In the genomic region with DNA sequence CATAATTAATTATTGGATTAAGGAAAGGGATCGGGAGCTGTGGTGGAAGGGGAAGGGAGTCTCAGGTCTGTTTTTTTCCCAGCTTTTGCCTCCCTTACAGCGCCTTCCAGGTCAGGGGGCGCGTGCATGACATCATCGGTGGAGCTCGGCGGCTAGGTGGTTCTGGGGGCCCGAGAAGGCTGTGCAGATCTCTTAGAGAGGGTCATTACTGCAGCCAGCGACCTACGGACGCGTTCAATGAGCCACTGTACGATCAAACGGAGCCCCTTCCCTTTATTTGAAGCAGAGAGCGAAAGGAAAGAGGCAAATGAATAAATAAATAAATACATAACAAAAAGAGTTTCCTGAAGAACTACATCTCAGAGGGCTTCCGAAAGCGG, we compare ENCODE assay signal across 8 mouse cellular contexts. TPM values are rescaled to one million over a fixed set of nuclear protein-coding genes. Genes with fewer than 3 reads are reported as not detected.
DNase-seq lines count a peak whose midpoint lies in the region; ATAC-seq and TF ChIP-seq lines count a peak whose summit lies in the region.

No protein-coding gene starts in this region.

- no peaks in the 10 kb centered on the region for H3K79me2 ChIP-seq in liver, adult 2 months (ENCODE audit: control insufficient read depth, insufficient read depth, low read length)

- H3K4me2 ChIP-seq in heart, embryonic 16.5 days (ENCODE audit: low read depth, low read length) = peak overlapping the region; percentile 92

- H3K9ac ChIP-seq in heart, embryonic 16.5 days (ENCODE audit: low read length) = peak overlapping the region; percentile 84
- peak overlapping the region; percentile 78 for H3K9ac ChIP-seq in liver, adult 2 months (ENCODE audit: low read depth, low read length)

- no peaks in the 10 kb centered on the region for H3K4me1 ChIP-seq in heart, embryonic 16.5 days (ENCODE audit: control insufficient read depth, insufficient read depth, low read length)
- H3K4me1 ChIP-seq in liver, adult 2 months (ENCODE audit: control insufficient read depth, insufficient read depth, low read length) = peaks cover 2% of the 10 kb centered on the region; the same call in 1 of the 2 replicates
- peaks cover 8% of the 10 kb centered on the region for H3K4me1 ChIP-seq in small intestine, adult 2 months (ENCODE audit: control insufficient read depth, insufficient read depth, insufficient read length, low read length)

- 0 out of 2 replicates have a peak, but pooled peaks have one; percentile 46 for ATAC-seq in heart, embryonic 16.5 days (replicated peaks; ENCODE audit: extremely low read depth, insufficient read depth, low FRiP score)
- ATAC-seq in erythroid progenitor cell, adult 5-6 weeks (replicated peaks; ENCODE audit: low FRiP score, poor library complexity, severe bottlenecking) = peak; percentile 32; the same call in 1 of the 2 replicates

- H3K4me3 ChIP-seq in heart, embryonic 16.5 days (ENCODE audit: low read length) = peak overlapping the region; percentile 77
- H3K4me3 ChIP-seq in liver, adult 2 months (ENCODE audit: insufficient read depth, low read depth, low read length) = peak overlapping the region; percentile 62
- H3K4me3 ChIP-seq in small intestine, adult 2 months (ENCODE audit: low read depth, low read length) = peak overlapping the region; percentile 73

- WGBS in heart, embryonic 16.5 days = under 1% methylated on average over 17 of the region's 17 CpGs
- WGBS in liver, adult 2 months = 2% methylated on average over 17 of the region's 17 CpGs
- 2% methylated on average over 17 of the region's 17 CpGs for WGBS in small intestine, adult 2 months

- TF ChIP-seq CTCF in liver, adult 2 months (IDR thresholded peaks at IDR 0.05; ENCODE audit: low read depth, low read length) = no peak
- TF ChIP-seq CTCF in small intestine, adult 2 months (IDR thresholded peaks at IDR 0.05; ENCODE audit: extremely low read depth, insufficient read length, insufficient replicate concordance, low read depth, low read length) = no peak

- intact Hi-C loops in left cerebral cortex, postnatal 4 days (cut with DNase I) = no loop called here

- H3K27ac ChIP-seq in heart, embryonic 16.5 days (ENCODE audit: low read length) = no peak overlapping the region
- H3K27ac ChIP-seq in liver, adult 2 months (replicated peaks; ENCODE audit: insufficient read depth, low read depth, low read length) = no peak overlapping the region
- no peak overlapping the region for H3K27ac ChIP-seq in small intestine, adult 2 months (ENCODE audit: insufficient read depth, low read depth, low read length)

- no peaks in the 10 kb centered on the region for H3K9me3 ChIP-seq in heart, embryonic 16.5 days (replicated peaks; ENCODE audit: control insufficient read depth, low read length)

- no peak for TF ChIP-seq POLR2A in liver, adult 2 months (IDR thresholded peaks at IDR 0.05; ENCODE audit: extremely low read depth, insufficient read depth, low read length)
- TF ChIP-seq POLR2A in small intestine, adult 2 months (IDR thresholded peaks at IDR 0.05; ENCODE audit: low read depth, low read length) = no peak

- DNase-seq in heart, adult 8-10 months (ENCODE audit: low spot score) = no peak
- peak; percentile 93 for DNase-seq in R1 (ENCODE audit: low read depth, low spot score)
- DNase-seq in liver, adult 2 months (ENCODE audit: extremely low read depth, low read depth, low spot score) = no peak
- DNase-seq in left cerebral cortex, postnatal 4 days = no peak
- DNase-seq in layer of hippocampus, postnatal 36 days = no peak

- no peaks in the 10 kb centered on the region for H3K36me3 ChIP-seq in heart, embryonic 16.5 days (ENCODE audit: control insufficient read depth, insufficient read depth)
- H3K36me3 ChIP-seq in liver, adult 2 months (ENCODE audit: control insufficient read depth, insufficient read depth, low read length) = no peaks in the 10 kb centered on the region
- no peaks in the 10 kb centered on the region for H3K36me3 ChIP-seq in small intestine, adult 2 months (ENCODE audit: control insufficient read depth, insufficient read depth, low read length)

- peaks cover 7% of the 10 kb centered on the region; the same call in 1 of the 2 replicates for H3K27me3 ChIP-seq in heart, embryonic 16.5 days (ENCODE audit: control insufficient read depth, insufficient read depth, low read length)
- peaks cover 4% of the 10 kb centered on the region; the same call in 1 of the 2 replicates for H3K27me3 ChIP-seq in liver, adult 2 months (ENCODE audit: control insufficient read depth, insufficient read depth, low read length)
- H3K27me3 ChIP-seq in small intestine, adult 2 months (ENCODE audit: control insufficient read depth, insufficient read depth, low read length) = peaks cover 11% of the 10 kb centered on the region

RNA-seq across cellular contexts. Expression of a gene that starts 0.4 kb away (rescaled TPM):
- polyA plus RNA-seq in heart, embryonic 16.5 days (2015; fragmentation: Nextera tagmentation; extraction: Ambion mirVana) = 55.4 and 61.2 TPM in 2 replicates
- total RNA-seq in heart, adult 8-10 months (2022) = 100 to 1,000 TPM in 2 of 4 experiments, 10 to 100 TPM in 2; 91.7 to 111 (median 98.9) TPM
- 19.1 and 20.1 TPM in 2 replicates for total RNA-seq in erythroid progenitor cell, adult 5-6 weeks (2015; ENCODE audit: low replicate concordance)
- total RNA-seq in erythroid progenitor cell, adult 5-6 weeks (2017; ENCODE audit: low replicate concordance) = 3.6 and 16.7 TPM in 2 replicates
- total RNA-seq in liver, adult 2 months (2014; rRNA removed) = 0.28 and 0.47 TPM in 2 replicates
- polyA plus RNA-seq in liver, adult 2 months (2012; rRNA removed) = 1.2 and 1.6 TPM in 2 replicates
- 13.4 and 29.1 TPM in 2 replicates for polyA plus RNA-seq in small intestine, adult 2 months (2012; rRNA removed)
- total RNA-seq in left cerebral cortex, postnatal 4 days (2021) = 100 to 1,000 TPM; 175 to 191 TPM
- total RNA-seq in layer of hippocampus, postnatal 36 days (2021) = 100 to 1,000 TPM; 341 to 377 TPM

RNA-seq across cellular contexts. Expression of a gene that starts 0.9 kb away (rescaled TPM):
- 606 and 610 TPM in 2 replicates for polyA plus RNA-seq in heart, embryonic 16.5 days (2015; fragmentation: Nextera tagmentation; extraction: Ambion mirVana)
- total RNA-seq in heart, adult 8-10 months (2022) = 100 to 1,000 TPM; 125 to 157 (median 135) TPM
- 600 and 647 TPM in 2 replicates for total RNA-seq in erythroid progenitor cell, adult 5-6 weeks (2015; ENCODE audit: low replicate concordance)
- total RNA-seq in erythroid progenitor cell, adult 5-6 weeks (2017; ENCODE audit: low replicate concordance) = 701 and 821 TPM in 2 replicates
- total RNA-seq in liver, adult 2 months (2014; rRNA removed) = 399 and 467 TPM in 2 replicates
- 304 and 375 TPM in 2 replicates for polyA plus RNA-seq in liver, adult 2 months (2012; rRNA removed)
- 129 and 298 TPM in 2 replicates for polyA plus RNA-seq in small intestine, adult 2 months (2012; rRNA removed)
- 100 to 1,000 TPM; 535 to 552 TPM for total RNA-seq in left cerebral cortex, postnatal 4 days (2021)
- total RNA-seq in layer of hippocampus, postnatal 36 days (2021) = 100 to 1,000 TPM; 497 to 547 TPM

RNA-seq across cellular contexts. Expression of a gene that starts 42.2 kb away (rescaled TPM):
- polyA plus RNA-seq in heart, embryonic 16.5 days (2015; fragmentation: Nextera tagmentation; extraction: Ambion mirVana) = 29.9 and 33.4 TPM in 2 replicates
- 10 to 100 TPM; 17.7 to 24.7 (median 23.3) TPM for total RNA-seq in heart, adult 8-10 months (2022)
- total RNA-seq in erythroid progenitor cell, adult 5-6 weeks (2015; ENCODE audit: low replicate concordance) = 8.6 and 9.2 TPM in 2 replicates
- total RNA-seq in erythroid progenitor cell, adult 5-6 weeks (2017; ENCODE audit: low replicate concordance) = 22.5 and 26.3 TPM in 2 replicates
- 4.1 and 4.3 TPM in 2 replicates for total RNA-seq in liver, adult 2 months (2014; rRNA removed)
- 5.0 and 5.1 TPM in 2 replicates for polyA plus RNA-seq in liver, adult 2 months (2012; rRNA removed)
- polyA plus RNA-seq in small intestine, adult 2 months (2012; rRNA removed) = 14.7 and 28.6 TPM in 2 replicates
- total RNA-seq in left cerebral cortex, postnatal 4 days (2021) = 10 to 100 TPM; 27.7 to 36.2 TPM
- total RNA-seq in layer of hippocampus, postnatal 36 days (2021) = 10 to 100 TPM; 23.9 to 24.0 TPM

Comparison
In these comparisons a context has a peak if more than half of its experiments do, and no peak if none do; other contexts are left out.
1. RNA of a gene that starts 0.4 kb away (total RNA-seq): 341 to 377 TPM in layer of hippocampus, postnatal 36 days, 175 to 191 TPM in left cerebral cortex, postnatal 4 days and 91.7 to 111 TPM in heart, adult 8-10 months; 3.6 to 20.1 TPM in erythroid progenitor cell, adult 5-6 weeks and 0.28 to 0.47 TPM in liver, adult 2 months; every median in the first group is over 4 times any median in the second.
2. Peak in every context shown above with its lines, with median percentiles within 50 percentile points of each other: H3K4me3 ChIP-seq.